Mouse (Mus musculus) heart, embryonic 14.5 days (tissue): Measurements from ENCODE around the gene Hook1. TPM values are rescaled to one million over a fixed set of nuclear protein-coding genes. Genes with fewer than 3 reads are reported as not detected.
"Not testable (repeated sequence)": the region's sequence is repeated elsewhere in the genome, so short reads cannot be mapped to it uniquely, and the experiment has no call there.

Experiments used
- ATAC-seq: fragments of 200-750 bp; cut with Nextera tagmentation; 2 replicates; pipeline ENCODE4 v1.8.0; 2017; ENCODE audit warnings: low read depth, moderate TSS enrichment; ENCODE audit not compliant: insufficient number of reproducible peaks, insufficient read depth, low FRiP score
- H3K27ac ChIP-seq, 2 experiments: fragments of 200-500 bp in 1 of 2; fragments of 300-500 bp in 1 of 2; sonication (generic) in 1 of 2; replicated peaks in 1 of 2; 2 replicates each; pipeline ENCODE4 v1.5.1; 2012 to 2014; ENCODE audit warnings: low read depth in 2 of 2, low read length in 2 of 2, control low read depth in 1 of 2, mild to moderate bottlenecking in 1 of 2, mixed read lengths in 1 of 2; ENCODE audit not compliant: control insufficient read depth in 1 of 2, insufficient read depth in 1 of 2
- H3K27me3 ChIP-seq: fragments of 300-500 bp; sonication (generic); 2 replicates; pipeline ENCODE4 v1.6.1; 2014; ENCODE audit warnings: mild to moderate bottlenecking, low read length, control low read depth; ENCODE audit not compliant: control insufficient read depth, insufficient read depth
- H3K36me3 ChIP-seq: fragments of 300-500 bp; sonication (generic); 2 replicates; pipeline ENCODE4 v1.6.1; 2014; ENCODE audit warnings: mild to moderate bottlenecking, control low read depth, low read length, mixed read lengths; ENCODE audit not compliant: control insufficient read depth, insufficient read depth
- H3K4me1 ChIP-seq, 2 experiments: fragments of 200-500 bp in 1 of 2; fragments of 300-500 bp in 1 of 2; sonication (generic) in 1 of 2; 2 replicates each; pipeline ENCODE4 v1.6.1; 2012 to 2014; ENCODE audit warnings: low read length in 2 of 2, control low read depth in 1 of 2, mixed read lengths in 1 of 2; ENCODE audit not compliant: control insufficient read depth in 2 of 2, insufficient read depth in 2 of 2
- H3K4me2 ChIP-seq: fragments of 300-500 bp; sonication (generic); 2 replicates; pipeline ENCODE4 v1.6.1; 2014; ENCODE audit warnings: mild to moderate bottlenecking, low read length
- H3K4me3 ChIP-seq, 2 experiments: fragments of 200-500 bp in 1 of 2; fragments of 300-500 bp in 1 of 2; sonication (generic) in 1 of 2; 2 replicates each; pipeline ENCODE4 v1.5.1; 2012 to 2014; ENCODE audit warnings: low read length in 2 of 2, mild to moderate bottlenecking in 2 of 2, control low read depth in 1 of 2, low read depth in 1 of 2, moderate library complexity in 1 of 2; ENCODE audit not compliant: control insufficient read depth in 1 of 2, insufficient read depth in 1 of 2
- H3K9ac ChIP-seq: fragments of 300-500 bp; sonication (generic); 2 replicates; pipeline ENCODE4 v1.6.1; 2014; ENCODE audit warnings: mild to moderate bottlenecking, low read length
- H3K9me3 ChIP-seq: fragments of 300-500 bp; sonication (generic); 2 replicates; pipeline ENCODE4 v1.6.1; 2016; ENCODE audit warnings: low read length, control low read depth; ENCODE audit not compliant: control insufficient read depth
- WGBS: fragments of 180-500 bp; shearing (Covaris S2); extraction: QIAGEN DNeasy Blood & Tissue Kit; methylation state at CpG from one replicate; pipeline ENCODE4 v1.1.7; 2014; 5-methylcytosine and 5-hydroxymethylcytosine counted together
- polyA plus RNA-seq: library from polyadenylated mRNA; unstranded; fragments of >200 nt; fragmentation: Nextera tagmentation; extraction: Ambion mirVana; gene quantifications from 2 replicates; pipeline ENCODE4 v1.2.1, GENCODE M21; 2014

Hook1 gene
- polyA plus RNA-seq, 1 experiment from 2014 or later: 7.5 TPM

DNA sequence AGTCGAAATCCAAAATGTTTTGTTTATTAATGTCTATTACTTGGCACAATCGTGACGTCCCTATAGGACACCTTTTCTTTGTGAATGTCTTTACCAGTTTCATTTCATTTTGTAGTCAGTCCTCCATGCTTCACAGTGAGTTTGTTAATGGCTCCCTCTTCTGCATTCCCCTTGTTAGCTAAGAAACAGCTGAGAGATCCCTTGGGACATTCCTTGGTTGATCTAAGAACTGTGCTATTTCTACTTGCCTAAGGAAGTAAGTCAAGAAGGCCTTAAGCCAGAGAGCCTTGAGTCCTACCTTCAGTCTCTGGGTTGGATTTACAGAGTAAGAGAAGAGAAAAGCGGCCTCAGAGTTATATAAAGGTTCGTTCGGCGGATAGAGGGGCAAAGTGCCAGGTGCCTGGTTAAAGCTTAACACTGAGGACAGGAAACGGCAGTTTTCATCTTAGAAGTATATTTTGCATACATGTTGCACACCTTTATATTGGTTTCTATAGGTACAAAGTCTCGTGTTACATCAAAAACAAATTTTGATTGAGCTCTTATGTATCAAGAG, 33.2 kb upstream of the Hook1 start:
- ATAC-seq: no peak
- Histone ChIP-seq H3K4me1 (no peaks in the 10 kb centered on the region), H3K9ac (no peak overlapping the region), H3K9me3 (no peaks in the 10 kb centered on the region), H3K4me3 (no peak overlapping the region), H3K27ac (no peak overlapping the region), H3K27me3 (no peaks in the 10 kb centered on the region), H3K36me3 (no peaks in the 10 kb centered on the region), H3K4me2 (no peak overlapping the region)
- WGBS: 83% methylated on average over 9 of the region's 9 CpGs

DNA sequence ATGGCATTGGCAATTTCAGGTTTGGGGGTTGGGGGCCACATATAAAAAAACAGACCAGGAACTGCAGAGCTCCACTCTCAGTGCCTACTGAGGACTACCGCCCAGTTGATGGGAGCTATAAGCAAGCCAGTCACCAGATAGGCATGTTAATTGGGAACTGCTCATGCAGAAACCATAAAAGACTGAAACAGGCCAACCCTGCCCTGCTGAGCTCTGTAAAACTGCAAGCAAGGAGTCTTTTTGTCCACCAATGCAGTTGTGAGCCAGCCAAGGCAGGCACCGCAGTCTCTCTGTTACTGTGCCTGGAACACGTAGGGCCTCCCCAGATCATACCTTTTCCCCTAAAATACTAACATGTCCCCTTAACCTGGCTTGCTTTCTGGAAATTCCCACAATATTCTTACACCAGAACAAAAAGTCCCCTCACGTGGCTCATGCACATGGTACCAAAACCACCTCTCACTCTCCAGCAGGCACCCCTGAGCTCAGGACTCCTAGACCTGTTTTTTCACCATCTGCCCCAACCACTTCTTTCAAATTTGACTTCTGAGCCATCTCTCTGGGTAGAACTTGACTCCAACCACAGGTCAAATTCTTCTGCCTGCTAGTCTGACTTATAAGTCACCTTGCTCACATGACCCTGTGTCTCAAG, 32.5 kb upstream of the Hook1 start:
- Histone ChIP-seq H3K4me3 (no peak overlapping the region), H3K9ac (no peak overlapping the region), H3K36me3 (no peaks in the 10 kb centered on the region), H3K9me3 (no peaks in the 10 kb centered on the region), H3K27ac (no peak overlapping the region), H3K27me3 (no peaks in the 10 kb centered on the region), H3K4me1 (no peaks in the 10 kb centered on the region), H3K4me2 (no peak overlapping the region)
- no peak for ATAC-seq
- 87% methylated on average over 4 of the region's 4 CpGs for WGBS

DNA sequence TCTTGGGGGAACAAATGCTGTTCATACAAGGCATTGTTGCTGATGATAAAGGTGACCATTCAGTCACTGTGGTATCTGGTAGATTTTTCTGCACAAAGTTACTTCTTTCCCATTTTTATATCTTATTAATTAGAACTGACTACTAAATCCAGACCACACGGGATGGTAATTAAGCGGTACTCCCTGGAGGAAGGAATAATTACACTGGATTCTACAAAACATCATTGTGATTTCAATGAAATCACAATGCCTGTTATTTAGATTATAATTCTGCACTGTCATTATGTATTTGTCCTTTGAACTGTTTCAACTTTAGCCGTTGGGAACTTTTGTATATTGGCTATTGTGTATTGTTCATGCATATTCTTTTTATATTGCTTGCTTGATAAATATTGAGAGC, 28.3 kb upstream of the Hook1 start:
- Histone ChIP-seq H3K4me2 (no peak overlapping the region), H3K36me3 (no peaks in the 10 kb centered on the region), H3K4me1 (no peaks in the 10 kb centered on the region), H3K27ac (no peak overlapping the region), H3K9me3 (no peaks in the 10 kb centered on the region), H3K4me3 (no peak overlapping the region), H3K9ac (no peak overlapping the region), H3K27me3 (no peaks in the 10 kb centered on the region)
- no peak for ATAC-seq
- 77% methylated on average over 3 of the region's 3 CpGs for WGBS

DNA sequence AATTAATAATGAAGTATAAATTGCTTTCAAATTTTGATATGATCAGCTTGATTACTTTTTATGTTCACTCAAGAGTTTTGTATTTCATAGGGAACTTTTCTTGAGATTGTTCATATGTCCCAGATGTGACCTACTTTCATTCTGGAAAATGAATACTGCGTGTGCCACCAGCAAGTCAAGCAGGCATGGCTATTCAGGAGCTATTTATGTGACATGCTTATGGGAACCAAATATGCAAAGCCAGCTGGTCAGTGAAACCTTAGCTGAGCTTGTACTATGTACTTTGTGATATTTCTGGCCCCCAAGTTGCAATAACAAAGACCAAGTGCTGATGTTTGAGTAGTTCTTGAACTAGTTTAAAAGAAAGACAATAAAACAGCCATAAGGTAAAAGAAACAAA, 19.1 kb upstream of the Hook1 start:
- Histone ChIP-seq H3K36me3 (no peaks in the 10 kb centered on the region), H3K4me3 (no peak overlapping the region), H3K27me3 (no peaks in the 10 kb centered on the region), H3K4me2 (no peak overlapping the region), H3K27ac (no peak overlapping the region), H3K9ac (no peak overlapping the region), H3K4me1 (no peaks in the 10 kb centered on the region), H3K9me3 (no peaks in the 10 kb centered on the region)
- no peak for ATAC-seq
- WGBS: 59% methylated on average over 1 of the region's 1 CpGs

DNA sequence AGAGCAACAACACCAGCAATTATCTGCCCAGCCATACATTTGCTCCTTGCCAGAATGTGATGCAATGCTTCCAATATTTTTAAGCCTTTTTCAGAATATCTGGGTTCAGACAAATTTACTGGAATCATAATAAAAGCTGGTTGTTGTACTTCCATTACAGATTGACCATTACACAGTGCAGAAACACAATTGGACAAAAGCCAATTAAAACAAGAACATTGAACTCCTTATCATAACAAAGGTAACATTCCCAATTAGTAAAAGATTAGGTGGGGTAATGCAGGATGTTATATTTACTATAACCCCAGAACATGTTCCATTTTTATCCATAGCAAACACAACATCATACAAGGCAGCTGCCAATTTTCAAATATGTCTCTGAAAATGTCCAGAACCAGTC, 13.7 kb upstream of the Hook1 start:
- Histone ChIP-seq H3K4me1 (no peaks in the 10 kb centered on the region), H3K27ac (no peak overlapping the region), H3K9me3 (no peaks in the 10 kb centered on the region), H3K9ac (no peak overlapping the region), H3K36me3 (no peaks in the 10 kb centered on the region), H3K27me3 (no peaks in the 10 kb centered on the region), H3K4me3 (no peak overlapping the region), H3K4me2 (no peak overlapping the region)
- no peak for ATAC-seq

DNA sequence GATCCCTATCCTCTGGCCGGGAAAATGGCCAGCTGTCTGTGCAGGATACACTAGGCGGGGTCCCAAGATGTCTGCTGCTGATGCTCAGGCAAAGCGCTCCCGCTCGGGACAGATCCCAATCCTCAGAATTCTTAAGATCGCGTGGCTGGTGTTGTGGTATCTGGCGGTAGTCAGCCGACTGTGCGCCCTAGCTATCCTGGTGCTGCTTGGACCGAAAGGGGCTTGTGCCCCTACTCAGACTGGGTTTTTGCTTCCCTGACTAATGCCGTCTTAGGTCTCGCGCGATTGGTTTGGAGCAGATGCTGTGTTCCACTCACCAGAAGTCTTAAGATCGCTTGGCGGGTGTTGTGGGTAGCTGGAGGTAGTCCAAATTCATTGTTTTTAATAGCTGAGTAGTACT, 15.2 kb downstream of the Hook1 start:
- H3K4me2 ChIP-seq, H3K9ac ChIP-seq, H3K27me3 ChIP-seq, H3K4me1 ChIP-seq, H3K36me3 ChIP-seq, H3K27ac ChIP-seq, H3K9me3 ChIP-seq, ATAC-seq, H3K4me3 ChIP-seq: not testable (repeated sequence)
- WGBS: 88% methylated on average over 17 of the region's 17 CpGs

DNA sequence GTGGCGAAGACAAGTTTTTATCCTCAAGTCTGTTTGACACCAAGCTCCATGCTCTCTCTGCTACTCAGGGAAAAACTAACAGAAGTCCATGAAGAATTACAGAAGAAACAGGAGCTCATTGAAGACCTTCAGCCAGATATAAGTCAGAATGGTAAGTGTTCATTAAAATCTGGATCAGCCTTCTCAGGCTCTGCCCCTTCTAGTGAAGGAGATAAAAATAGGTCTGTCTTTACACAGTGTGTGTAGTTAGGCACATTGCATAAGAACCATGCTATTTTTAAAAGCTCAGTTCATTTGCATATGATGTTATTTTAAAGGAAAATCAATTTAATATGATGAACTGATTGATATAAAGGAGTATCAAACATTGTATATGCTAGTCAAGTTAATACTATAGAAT, 49.8 kb downstream of the Hook1 start:
- ATAC-seq: no peak
- Histone ChIP-seq H3K9me3 (no peaks in the 10 kb centered on the region), H3K4me1 (no peaks in the 10 kb centered on the region), H3K36me3 (peaks cover 17% of the 10 kb centered on the region; the same call in 1 of the 2 replicates), H3K9ac (no peak overlapping the region), H3K4me3 (no peak overlapping the region), H3K4me2 (no peak overlapping the region), H3K27me3 (no peaks in the 10 kb centered on the region), H3K27ac (no peak overlapping the region)
- 98% methylated on average over 1 of the region's 1 CpGs for WGBS

DNA sequence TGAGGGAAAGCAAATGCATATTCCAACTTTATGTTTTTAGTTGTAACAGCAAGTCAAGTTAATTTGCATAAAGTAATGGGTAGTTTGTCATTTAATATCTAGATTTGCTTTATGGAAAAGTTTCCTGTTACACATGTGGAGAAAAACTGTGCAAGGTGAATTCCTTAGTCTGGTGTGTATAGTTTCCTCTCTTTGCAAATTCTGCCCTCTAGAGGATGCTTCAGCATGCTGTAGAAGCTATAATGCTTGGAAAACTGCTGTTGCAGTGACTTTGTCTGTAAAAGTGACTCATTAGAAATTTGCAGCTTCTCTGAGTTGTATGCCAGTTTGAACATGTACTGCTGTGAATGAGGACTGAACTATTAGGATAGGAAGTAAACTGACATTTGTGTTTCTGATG, 55.8 kb downstream of the Hook1 start:
- Histone ChIP-seq H3K4me1 (no peaks in the 10 kb centered on the region), H3K9ac (no peak overlapping the region), H3K4me3 (no peak overlapping the region), H3K27ac (no peak overlapping the region), H3K9me3 (no peaks in the 10 kb centered on the region), H3K4me2 (no peak overlapping the region), H3K27me3 (no peaks in the 10 kb centered on the region), H3K36me3 (0 out of 2 replicates have a peak, but pooled peaks cover 11% of the 10 kb centered on the region)
- ATAC-seq: no peak
